Mouse (Mus musculus): ENCODE data around the gene Bmpr1b. TPM values are rescaled to one million over a fixed set of nuclear protein-coding genes. Genes with fewer than 3 reads are reported as not detected.

Gene Bmpr1b
- total RNA-seq, 1 experiment from 2014 or later = not detected

- ATAC-seq (replicated peaks in 1 of 2; ENCODE audit: insufficient read depth in 1 of 2, low FRiP score in 2 of 2, low TSS enrichment in 1 of 2, low read depth in 1 of 2, poor library complexity in 2 of 2, severe bottlenecking in 2 of 2) = no peak
Observed at GRCm38 (mm10) chr3:141946846-141947245, 222.4 kb downstream of the Bmpr1b start.

- no peak for ATAC-seq (replicated peaks in 1 of 2; ENCODE audit: insufficient read depth in 1 of 2, low FRiP score in 2 of 2, low TSS enrichment in 1 of 2, low read depth in 1 of 2, poor library complexity in 2 of 2, severe bottlenecking in 2 of 2)
Observed at GRCm38 (mm10) chr3:141943317-141943742, 225.9 kb downstream of the Bmpr1b start.

- ATAC-seq (replicated peaks in 1 of 2; ENCODE audit: insufficient read depth in 1 of 2, low FRiP score in 2 of 2, low TSS enrichment in 1 of 2, low read depth in 1 of 2, poor library complexity in 2 of 2, severe bottlenecking in 2 of 2) = no peak
Observed at GRCm38 (mm10) chr3:141940207-141940606, 229.0 kb downstream of the Bmpr1b start.

- no peak for ATAC-seq (replicated peaks in 1 of 2; ENCODE audit: insufficient read depth in 1 of 2, low FRiP score in 2 of 2, low TSS enrichment in 1 of 2, low read depth in 1 of 2, poor library complexity in 2 of 2, severe bottlenecking in 2 of 2)
Observed at GRCm38 (mm10) chr3:141936594-141937272, 232.5 kb downstream of the Bmpr1b start.

GRCm38 (mm10) chr3:141932956-141933355, 236.3 kb downstream of the Bmpr1b start:
- ATAC-seq (replicated peaks in 1 of 2; ENCODE audit: insufficient read depth in 1 of 2, low FRiP score in 2 of 2, low TSS enrichment in 1 of 2, low read depth in 1 of 2, poor library complexity in 2 of 2, severe bottlenecking in 2 of 2) = no peak

- ATAC-seq (replicated peaks in 1 of 2; ENCODE audit: insufficient read depth in 1 of 2, low FRiP score in 2 of 2, low TSS enrichment in 1 of 2, low read depth in 1 of 2, poor library complexity in 2 of 2, severe bottlenecking in 2 of 2) = peak; percentile 88 to 93
Observed at GRCm38 (mm10) chr3:141931372-141932092, 237.7 kb downstream of the Bmpr1b start.

- no peak for ATAC-seq (replicated peaks in 1 of 2; ENCODE audit: insufficient read depth in 1 of 2, low FRiP score in 2 of 2, low TSS enrichment in 1 of 2, low read depth in 1 of 2, poor library complexity in 2 of 2, severe bottlenecking in 2 of 2)
Observed at GRCm38 (mm10) chr3:141923442-141923841, 245.8 kb downstream of the Bmpr1b start.

GRCm38 (mm10) chr3:141921161-141921560, 248.1 kb downstream of the Bmpr1b start:
- ATAC-seq (replicated peaks in 1 of 2; ENCODE audit: insufficient read depth in 1 of 2, low FRiP score in 2 of 2, low TSS enrichment in 1 of 2, low read depth in 1 of 2, poor library complexity in 2 of 2, severe bottlenecking in 2 of 2) = 0 out of 4 replicates have a peak, but pooled peaks of 1 of the 2 experiments have one; percentile 32

GRCm38 (mm10) chr3:141919661-141920060, 249.6 kb downstream of the Bmpr1b start:
- ATAC-seq (replicated peaks in 1 of 2; ENCODE audit: insufficient read depth in 1 of 2, low FRiP score in 2 of 2, low TSS enrichment in 1 of 2, low read depth in 1 of 2, poor library complexity in 2 of 2, severe bottlenecking in 2 of 2) = no peak

- no peak for ATAC-seq (replicated peaks in 1 of 2; ENCODE audit: insufficient read depth in 1 of 2, low FRiP score in 2 of 2, low TSS enrichment in 1 of 2, low read depth in 1 of 2, poor library complexity in 2 of 2, severe bottlenecking in 2 of 2)
Observed at GRCm38 (mm10) chr3:141917166-141917565, 252.1 kb downstream of the Bmpr1b start.

- ATAC-seq (replicated peaks in 1 of 2; ENCODE audit: insufficient read depth in 1 of 2, low FRiP score in 2 of 2, low TSS enrichment in 1 of 2, low read depth in 1 of 2, poor library complexity in 2 of 2, severe bottlenecking in 2 of 2) = no peak
Observed at GRCm38 (mm10) chr3:141915995-141916394, 253.2 kb downstream of the Bmpr1b start.

- ATAC-seq (replicated peaks in 1 of 2; ENCODE audit: insufficient read depth in 1 of 2, low FRiP score in 2 of 2, low TSS enrichment in 1 of 2, low read depth in 1 of 2, poor library complexity in 2 of 2, severe bottlenecking in 2 of 2) = no peak
Observed at GRCm38 (mm10) chr3:141914588-141914987, 254.6 kb downstream of the Bmpr1b start.

GRCm38 (mm10) chr3:141909136-141909535, 260.1 kb downstream of the Bmpr1b start:
- no peak for ATAC-seq (replicated peaks in 1 of 2; ENCODE audit: insufficient read depth in 1 of 2, low FRiP score in 2 of 2, low TSS enrichment in 1 of 2, low read depth in 1 of 2, poor library complexity in 2 of 2, severe bottlenecking in 2 of 2)

- ATAC-seq (replicated peaks in 1 of 2; ENCODE audit: insufficient read depth in 1 of 2, low FRiP score in 2 of 2, low TSS enrichment in 1 of 2, low read depth in 1 of 2, poor library complexity in 2 of 2, severe bottlenecking in 2 of 2) = no peak
Observed at GRCm38 (mm10) chr3:141905903-141906623, 263.2 kb downstream of the Bmpr1b start.

GRCm38 (mm10) chr3:141900361-141900760, 268.9 kb downstream of the Bmpr1b start:
- ATAC-seq (replicated peaks in 1 of 2; ENCODE audit: insufficient read depth in 1 of 2, low FRiP score in 2 of 2, low TSS enrichment in 1 of 2, low read depth in 1 of 2, poor library complexity in 2 of 2, severe bottlenecking in 2 of 2) = no peak

GRCm38 (mm10) chr3:141899521-141899920, 269.7 kb downstream of the Bmpr1b start:
- ATAC-seq (replicated peaks in 1 of 2; ENCODE audit: insufficient read depth in 1 of 2, low FRiP score in 2 of 2, low TSS enrichment in 1 of 2, low read depth in 1 of 2, poor library complexity in 2 of 2, severe bottlenecking in 2 of 2) = no peak

GRCm38 (mm10) chr3:141897698-141898097, 271.5 kb downstream of the Bmpr1b start:
- no peak for ATAC-seq (replicated peaks in 1 of 2; ENCODE audit: insufficient read depth in 1 of 2, low FRiP score in 2 of 2, low TSS enrichment in 1 of 2, low read depth in 1 of 2, poor library complexity in 2 of 2, severe bottlenecking in 2 of 2)

All from hematopoietic stem cell, adult 5-6 weeks (primary cell).